Mouse (Mus musculus): ENCODE measurements around the gene Rasgrf2.
"Not testable (repeated sequence)": the region's sequence is repeated elsewhere in the genome, so short reads cannot be mapped to it uniquely, and the experiment has no call there.

Rasgrf2 gene

DNA sequence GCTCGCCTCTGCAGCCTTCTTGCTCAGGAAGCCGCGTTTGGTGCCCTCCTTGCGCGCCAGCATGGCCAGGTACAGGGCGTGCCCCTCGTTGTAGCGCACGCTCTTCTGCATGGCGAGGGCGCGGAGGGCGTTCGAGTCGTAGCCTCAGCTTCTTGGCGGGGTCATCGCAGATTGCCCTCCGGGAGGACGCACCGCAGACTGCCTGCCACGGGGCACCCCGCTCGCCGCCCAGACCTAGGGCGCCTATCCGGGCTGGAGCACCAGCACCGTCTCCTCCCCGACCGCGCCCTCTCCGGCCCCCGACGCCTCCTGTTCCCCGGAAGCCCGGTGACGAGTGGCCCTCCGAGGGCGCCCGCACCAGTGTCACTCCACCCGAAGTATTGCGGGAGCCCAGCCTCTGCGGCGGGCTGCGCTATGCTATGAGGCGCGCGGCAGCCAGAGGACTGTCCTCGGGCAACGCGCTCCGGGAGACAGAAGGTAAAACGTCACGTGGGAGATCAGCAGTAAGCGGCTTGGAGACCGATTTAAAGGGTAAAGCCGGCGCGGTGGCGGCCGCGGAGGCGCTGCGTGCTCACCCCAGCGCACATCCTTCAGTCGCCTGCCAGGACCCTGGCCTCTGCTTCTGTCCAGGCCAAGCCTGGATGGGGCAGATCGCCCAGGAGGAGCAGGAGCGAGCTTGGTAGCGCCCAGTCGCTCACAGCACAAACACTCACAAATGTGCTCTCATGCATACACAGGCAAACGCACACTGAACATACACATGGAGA is at the start of gene Rasgrf2:
Gene Rasgrf2 (minus strand): TSS at position 273 of the 767 bp plus-strand sequence.
- no peak for DNase-seq (ENCODE audit: low read depth)

DNA sequence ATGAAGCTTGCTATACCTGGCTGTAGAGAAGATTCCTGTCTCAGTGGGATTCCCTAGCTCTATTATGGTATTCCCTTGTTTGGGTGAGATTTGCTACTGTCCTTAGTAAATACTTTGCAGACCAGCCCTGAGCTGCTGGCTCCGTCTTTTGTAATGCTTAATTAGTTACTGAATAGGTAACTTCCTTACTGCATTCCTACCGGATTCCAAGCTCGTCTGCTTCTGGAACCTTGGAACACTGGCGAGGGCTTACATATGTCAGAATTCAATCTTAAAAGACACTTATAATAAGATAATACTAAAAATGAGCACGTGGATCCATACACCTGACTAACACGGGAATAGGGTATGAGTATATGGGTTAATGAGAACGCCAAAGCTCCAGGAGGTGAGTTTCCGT is 41.2 kb upstream of the Rasgrf2 start:
- not testable (repeated sequence) for DNase-seq (ENCODE audit: low read depth)

DNA sequence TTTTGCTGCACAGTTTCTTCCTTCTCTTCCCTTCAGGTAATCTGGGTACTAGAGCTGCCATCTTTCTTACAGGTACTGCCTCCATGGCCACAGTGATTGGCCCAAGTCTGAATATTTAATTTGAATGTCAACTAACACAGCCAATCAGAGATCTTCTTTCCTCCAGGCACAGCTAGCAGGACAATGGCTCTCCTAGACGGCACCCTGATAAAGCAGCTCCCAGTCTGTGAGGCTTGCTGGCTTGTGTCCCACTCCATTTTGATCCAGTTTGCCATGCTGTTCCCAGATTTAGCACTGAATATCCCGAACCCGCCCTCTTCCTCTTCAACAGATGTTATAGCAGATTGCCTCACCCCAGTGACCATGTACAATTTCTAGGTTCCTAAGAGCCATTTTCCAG is 19.1 kb upstream of the Rasgrf2 start:
- no peak for DNase-seq (ENCODE audit: low read depth)

DNA sequence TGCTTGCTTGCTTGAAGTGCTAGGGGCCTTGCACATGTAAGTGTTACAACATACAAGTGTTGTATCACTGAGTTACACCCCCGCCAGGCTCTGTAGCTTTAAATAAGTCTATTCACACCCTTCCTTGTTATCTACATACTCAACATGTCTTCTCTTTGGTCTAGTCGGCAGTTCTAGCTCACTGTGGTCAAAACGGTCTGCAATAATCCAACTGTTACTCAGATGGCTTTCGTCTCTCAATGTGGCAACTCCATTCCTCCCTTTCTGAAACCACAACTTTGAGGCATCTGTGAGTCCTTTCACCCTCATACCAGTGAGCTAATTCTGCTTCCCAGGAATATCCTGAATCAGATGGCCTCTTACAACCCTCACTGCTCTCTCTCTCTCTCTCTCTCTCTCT is 17.4 kb upstream of the Rasgrf2 start:
- no peak for DNase-seq (ENCODE audit: low read depth)

DNA sequence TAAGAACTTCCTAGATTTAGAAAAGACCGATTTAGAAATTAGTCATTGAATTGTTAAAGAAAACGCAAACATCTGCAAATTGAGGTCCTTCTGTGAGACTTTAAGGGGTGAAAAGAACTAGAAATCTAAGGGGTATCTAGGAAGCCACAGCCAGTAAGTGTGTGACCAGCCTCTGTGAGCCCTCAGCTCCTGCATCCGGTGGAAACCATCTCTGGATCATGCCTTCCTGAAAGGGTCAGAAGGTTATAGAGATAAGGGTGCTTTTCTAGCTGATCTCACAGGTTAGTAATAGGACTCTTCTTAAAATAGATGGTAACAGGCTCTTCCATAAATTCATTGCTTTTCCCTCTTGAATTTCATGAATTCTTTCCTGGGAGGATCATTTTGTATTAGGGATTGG is 3.3 kb upstream of the Rasgrf2 start:
- DNase-seq (ENCODE audit: low read depth): no peak

DNA sequence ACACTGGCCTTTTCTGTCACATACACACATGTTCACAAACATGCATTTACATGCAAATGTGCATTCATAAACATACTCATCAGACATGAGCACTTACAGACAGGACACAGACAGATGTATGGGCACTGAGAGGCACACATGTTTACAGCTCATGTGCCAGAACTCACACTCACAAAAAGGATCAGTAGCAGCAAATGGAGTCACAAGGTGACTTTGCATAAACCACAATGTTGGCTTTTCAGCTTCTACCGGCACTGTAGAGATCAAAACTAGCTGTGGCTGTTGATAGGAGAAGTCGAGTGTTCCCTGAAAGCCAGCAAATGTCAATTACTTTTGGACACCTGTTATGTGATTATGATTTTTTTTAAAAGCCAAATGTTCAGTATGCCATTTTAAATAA is 1.1 kb upstream of the Rasgrf2 start:
- DNase-seq (ENCODE audit: low read depth): no peak

DNA sequence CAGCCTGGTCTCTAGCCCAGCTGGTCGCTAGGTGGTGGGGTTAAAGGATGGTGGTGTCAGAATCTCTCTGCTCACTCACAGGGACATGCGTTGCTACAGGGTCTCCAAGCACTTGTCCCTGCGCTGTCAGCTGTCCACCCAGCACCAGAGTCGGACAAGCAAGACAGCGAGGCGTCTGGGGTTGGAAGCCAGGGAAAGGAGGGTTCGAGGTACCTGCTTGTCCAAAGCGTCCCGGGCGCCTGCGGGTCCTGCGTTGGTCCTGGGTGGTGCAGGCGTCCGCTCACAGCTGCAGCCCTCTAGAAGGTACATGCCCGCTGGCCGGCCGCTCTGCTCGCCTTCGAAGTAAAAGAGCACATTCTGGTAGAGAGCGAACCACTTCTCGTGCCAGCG is 467 bp downstream of the Rasgrf2 start:
- DNase-seq (ENCODE audit: low read depth): no peak

DNA sequence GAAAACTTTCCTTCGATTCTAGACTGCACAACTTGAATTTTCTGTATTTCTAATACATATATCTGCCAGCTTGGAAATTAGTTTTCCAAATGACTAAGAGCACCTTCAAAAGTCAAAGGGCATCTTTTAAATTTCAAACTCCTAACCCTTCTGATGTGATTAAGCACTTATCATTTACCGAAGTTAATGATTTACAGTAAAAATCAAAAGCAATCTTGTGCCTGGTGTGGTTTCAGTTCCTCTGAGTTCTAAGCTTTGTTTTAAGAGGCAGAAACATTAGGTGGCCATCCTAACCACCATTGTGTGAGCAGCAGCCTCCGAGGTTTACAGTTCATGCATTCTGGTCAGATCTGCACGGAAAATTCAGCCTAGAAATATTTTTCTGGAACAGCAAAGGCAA is 1.6 kb downstream of the Rasgrf2 start:
- no peak for DNase-seq (ENCODE audit: low read depth)

DNA sequence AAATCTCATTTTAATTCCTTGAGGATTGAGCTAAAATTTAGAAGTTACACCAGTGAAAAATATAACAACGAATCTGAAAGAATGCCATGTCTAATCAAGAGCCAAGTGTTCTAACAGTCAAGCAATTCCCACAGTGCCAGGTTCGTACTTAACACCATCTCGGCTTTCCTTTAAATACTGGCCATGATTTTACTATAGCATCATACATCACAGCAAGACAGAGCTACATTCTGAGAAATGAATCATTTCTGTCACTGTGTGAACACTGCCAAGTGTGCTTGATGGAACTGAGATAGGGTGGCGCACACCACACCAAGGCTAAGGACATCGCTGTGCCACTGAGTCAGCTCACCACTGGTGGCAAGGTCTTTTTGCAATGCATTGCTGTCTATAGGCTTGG is 5.6 kb downstream of the Rasgrf2 start:
- DNase-seq (ENCODE audit: low read depth): no peak

DNA sequence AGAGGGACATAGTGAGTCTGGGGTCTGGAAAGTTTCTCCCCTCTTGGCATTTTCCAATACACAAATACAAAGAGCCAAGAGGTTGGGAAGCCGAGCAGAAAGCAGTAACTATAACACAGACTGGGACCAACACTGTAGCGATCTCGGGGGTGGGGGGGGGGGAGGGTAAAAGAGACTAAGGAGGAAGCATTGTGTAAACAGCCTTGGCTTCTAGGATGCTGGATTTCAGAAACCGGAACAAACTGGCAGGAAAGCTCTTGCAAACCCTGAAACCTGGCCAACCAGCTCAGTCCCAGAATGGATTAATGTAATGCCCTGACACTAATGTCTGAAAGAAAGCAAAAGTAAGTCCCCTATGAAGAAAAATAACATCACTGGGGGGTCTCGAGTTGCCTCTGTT is 11.8 kb downstream of the Rasgrf2 start:
- DNase-seq (ENCODE audit: low read depth): no peak

DNA sequence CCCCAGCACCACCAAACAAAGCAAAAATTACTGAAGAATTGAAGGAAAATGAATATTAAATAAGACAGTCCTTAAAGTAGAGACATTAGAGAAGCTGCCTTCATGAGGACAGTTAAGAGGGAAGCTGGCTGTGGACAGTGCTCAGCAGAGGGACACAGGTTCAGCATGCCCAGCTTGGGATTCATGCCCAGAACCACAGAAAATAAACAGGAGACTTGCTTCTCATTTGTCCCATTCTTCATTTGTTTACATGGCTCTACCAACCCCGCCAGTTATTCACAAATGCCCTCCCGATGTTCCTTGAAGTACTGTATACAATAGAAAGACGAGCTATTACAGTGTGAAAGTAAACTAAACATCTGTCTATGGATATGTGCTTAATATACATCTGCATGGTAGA is 17.4 kb downstream of the Rasgrf2 start:
- no peak for DNase-seq (ENCODE audit: low read depth)

DNA sequence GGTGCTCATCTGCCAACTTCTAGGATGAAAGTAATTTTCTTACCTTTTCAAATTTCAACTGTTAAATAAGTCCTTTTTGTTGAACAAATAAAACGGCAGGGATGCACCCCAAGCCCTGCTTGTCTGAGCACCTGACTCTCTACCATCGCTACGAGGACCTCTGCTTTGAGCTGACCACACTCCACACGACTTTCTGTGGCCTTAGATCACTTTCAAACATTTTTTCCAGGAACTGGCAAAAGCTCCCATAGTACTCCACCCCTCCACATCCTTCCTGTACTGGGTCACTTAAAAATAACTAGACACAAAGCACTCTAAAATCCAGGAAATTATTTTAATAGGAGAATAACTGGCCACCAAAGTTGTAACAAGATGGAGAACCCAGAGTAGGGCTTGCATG is 23.2 kb downstream of the Rasgrf2 start:
- no peak for DNase-seq (ENCODE audit: low read depth)

DNA sequence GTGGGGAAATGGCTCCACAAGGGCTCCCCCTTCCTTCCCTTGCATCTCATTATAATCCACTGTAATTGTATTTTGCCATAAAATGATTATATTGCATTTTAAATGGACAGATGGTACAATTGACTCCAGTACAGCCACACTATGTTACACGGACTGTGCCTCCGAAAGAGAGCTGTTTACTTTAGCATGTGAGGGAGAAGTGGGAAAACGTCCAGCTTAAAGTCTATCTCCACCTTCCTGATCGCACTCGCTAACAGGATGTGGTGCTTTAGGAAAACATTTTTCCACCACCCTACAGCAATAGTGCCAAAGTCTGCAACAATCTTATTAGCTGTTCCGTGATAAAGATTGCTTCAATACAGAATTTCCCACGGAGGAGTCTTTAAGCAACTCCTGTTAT is 27.2 kb downstream of the Rasgrf2 start:
- no peak for DNase-seq (ENCODE audit: low read depth)

DNA sequence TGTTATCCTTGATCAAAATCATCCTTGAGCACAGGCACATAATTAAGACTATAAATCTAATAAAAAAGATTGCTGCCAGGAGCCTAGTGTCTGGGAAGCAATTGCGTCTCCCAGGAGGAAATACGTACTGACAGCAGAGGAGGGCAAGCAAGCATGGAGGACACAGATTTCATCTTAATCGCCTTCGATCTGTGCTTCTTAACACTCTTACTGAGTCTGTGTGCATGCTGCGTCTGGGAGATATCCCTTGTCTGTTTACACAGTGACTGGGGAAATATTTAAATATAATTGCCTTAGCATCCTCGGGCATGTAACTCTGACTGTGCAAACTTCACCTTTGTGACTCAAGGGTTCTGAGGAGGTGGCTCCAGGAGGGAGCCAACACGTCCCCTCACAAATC is 33.0 kb downstream of the Rasgrf2 start:
- no peak for DNase-seq (ENCODE audit: low read depth)

DNA sequence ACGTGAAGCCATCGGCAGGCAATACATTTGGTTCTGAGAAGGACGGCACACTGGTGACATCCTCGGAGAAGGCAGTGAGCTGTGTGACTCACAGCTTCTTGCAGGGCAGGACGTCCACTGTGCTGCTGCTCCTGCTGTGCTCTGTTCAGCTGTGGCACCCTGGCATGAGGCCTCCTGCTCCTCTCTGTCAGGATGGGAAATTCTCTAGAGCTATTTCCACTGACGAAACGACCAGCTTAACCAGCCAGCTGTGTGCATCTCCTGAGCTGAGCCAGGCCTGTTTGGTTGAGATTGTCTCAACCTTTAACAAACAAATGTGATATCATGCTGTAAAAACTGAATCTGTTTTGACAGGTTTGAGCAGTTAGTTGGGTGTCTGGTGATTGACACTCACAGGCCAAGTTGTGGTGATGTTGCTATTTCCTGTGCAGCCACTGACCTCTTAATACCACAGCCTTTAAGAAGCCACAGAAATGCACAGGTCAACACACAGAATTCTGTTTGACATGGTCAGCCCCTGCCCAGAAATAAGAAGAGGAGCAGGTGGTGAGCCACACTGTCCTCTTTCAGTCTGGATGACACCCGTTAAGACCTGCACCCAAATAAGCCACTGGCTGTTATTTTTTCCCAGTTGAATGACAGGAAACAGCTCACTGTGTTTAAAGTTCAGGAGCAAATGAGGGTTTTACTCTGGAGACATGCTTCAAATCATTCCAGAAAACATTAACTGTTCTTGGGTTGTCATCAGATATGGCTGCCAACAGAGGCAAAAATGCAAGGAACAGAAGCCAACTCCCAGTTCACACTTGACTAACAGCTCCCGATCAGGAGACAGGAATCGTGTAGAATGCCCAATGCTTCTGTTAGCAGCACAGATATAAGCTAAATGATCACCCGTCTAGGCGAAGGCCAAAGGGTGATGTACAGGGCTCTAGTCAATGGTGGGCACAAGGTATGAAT is 36.0 kb downstream of the Rasgrf2 start:
- DNase-seq (ENCODE audit: low read depth): no peak

DNA sequence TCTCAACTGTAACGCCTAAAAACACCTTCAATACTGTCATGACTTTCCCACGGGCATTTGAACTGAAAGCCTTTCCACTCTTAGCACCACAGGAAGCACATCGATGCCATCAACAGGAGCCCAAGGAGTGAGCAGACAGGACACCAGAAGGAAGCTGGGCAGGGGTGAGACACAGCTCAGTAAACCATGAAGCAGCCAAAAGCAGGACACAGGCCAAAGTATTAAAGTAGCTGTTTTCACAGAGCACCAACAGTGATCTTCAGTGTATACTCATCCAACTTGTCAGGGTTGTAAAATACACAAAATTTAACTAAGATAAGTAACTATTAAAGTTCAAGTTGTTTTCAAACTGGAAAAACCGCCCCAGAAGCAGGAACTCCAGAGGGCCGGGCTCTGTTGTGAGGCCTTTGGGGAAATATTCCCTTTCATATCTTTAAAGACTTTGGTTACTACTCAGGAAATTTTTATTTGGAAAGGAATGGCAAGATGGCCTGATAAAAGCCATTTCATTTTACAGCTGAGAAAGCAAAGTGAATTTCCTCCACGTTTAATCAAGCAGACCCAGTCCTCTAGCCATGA is 37.7 kb downstream of the Rasgrf2 start:
- no peak for DNase-seq (ENCODE audit: low read depth)

DNA sequence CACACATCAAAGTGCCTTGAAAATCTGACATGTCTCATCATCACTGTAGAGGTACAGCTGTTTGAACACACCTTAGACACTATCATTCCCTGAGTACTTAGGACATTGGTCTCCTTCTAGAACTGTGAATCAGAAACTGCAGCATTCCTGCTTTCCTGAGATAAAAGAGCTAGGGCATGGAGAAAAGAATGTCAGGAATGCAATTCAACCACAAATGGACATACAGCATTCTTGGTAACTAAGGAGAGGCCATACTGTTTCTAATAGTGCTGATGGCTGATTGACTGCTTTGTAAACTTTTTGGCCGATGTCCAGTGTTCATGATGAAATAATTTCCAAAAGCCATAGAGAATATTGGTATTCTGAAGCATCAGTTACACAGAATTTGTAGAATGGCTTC is 58.3 kb downstream of the Rasgrf2 start:
- no peak for DNase-seq (ENCODE audit: low read depth)

DNA sequence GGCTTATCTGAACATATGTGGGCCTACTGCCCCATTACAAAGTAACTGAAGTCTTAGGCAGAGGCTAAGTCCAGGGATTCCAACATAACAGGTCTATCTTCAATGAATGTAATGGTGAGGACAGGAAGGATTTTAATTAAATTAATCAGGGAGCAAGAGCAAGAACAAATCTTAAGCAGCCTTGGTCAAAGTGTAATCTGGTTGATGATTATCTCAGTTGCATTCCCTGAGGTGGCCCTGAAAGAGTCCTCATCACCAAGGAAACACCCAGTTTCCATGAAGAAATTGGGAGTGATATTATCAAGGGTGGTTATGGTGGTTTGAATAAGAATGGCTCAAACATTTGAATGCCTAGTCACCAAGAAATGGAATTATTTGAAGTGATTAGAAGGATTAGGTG is 62.8 kb downstream of the Rasgrf2 start:
- no peak for DNase-seq (ENCODE audit: low read depth)

DNA sequence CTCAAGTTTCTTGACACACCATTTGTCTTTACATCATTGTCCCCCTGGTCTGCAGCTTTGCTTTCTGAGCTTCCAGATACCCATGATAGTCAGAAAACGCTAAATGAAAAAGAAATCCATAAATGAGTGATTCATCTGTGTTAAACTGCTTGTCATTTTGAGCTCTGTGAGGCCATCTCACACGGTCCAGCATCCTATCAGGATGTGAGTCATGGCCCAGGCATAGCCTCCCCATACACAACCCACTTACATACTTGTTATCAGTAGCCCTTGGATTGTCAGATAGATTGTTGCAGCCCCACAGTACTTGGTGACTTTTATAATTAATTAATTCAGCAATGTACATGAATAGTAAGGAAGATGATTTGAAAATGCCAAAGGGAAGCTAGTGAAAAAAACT is 63.6 kb downstream of the Rasgrf2 start:
- DNase-seq (ENCODE audit: low read depth): no peak

DNA sequence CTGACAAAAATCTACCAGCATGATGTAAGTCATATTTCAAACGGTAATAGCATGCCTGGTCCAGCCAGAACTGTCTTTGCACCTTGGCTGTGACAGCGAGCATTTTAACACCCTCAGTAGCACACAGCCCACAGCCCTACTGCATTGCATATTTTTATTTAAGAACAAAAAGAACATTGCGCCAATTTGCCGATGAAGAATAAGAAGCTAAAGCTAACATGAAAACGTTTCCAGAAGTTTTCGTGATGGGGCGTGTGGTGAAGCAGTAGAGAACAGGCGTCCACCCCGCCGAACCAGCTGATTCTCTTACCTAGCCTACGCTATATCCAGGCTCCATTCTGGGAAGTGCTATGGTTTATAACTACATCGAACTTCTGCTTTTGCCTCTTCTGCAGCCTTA is 77.7 kb downstream of the Rasgrf2 start:
- DNase-seq (ENCODE audit: low read depth): no peak

DNA sequence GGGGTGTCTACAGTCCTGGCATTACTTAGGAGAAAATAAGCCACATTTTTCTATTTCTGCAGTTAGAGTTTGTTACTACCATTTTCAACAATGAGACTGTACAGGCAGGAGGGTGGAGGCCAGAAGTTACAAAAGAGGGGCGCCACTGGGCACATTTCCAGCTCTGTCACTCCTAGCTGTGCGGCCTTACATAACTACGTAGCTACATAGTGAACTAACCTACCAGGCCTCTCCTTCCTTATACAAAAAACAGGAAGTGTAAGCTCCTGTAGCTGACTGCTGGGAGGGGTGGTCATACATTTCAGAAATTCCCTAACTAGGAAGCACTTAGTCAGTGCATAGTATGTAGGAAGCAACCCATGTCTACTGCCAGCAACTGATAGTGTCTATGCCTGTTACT is 78.5 kb downstream of the Rasgrf2 start:
- DNase-seq (ENCODE audit: low read depth): no peak

DNA sequence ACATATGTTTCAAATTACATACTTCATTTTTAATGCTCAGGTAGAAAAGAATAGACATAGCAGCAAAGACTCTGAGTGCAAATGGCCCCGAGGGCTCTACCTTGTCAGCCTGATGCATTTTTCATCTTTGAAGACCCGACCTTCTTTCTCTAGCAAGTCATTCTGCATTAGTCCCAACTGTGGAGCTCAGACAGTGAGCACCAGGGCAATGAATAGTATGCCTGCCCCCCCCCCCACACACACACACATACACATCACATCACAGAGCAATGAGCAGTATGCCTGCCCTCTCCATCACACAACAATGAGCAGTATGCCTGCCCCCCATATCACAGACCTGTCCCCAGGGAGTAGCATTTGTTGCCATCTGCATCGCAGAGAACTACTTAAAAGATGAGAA is 80.2 kb downstream of the Rasgrf2 start:
- no peak for DNase-seq (ENCODE audit: low read depth)
